Mouse (Mus musculus) embryonic facial prominence, embryonic 13.5 days (tissue): ENCODE measurements around the gene Adipor2. TPM values are rescaled to one million over a fixed set of nuclear protein-coding genes. Genes with fewer than 3 reads are reported as not detected.
A peak's percentile ranks its signal among the peaks of the same experiment; 100 is the strongest.
"Not testable (repeated sequence)": the region's sequence is repeated elsewhere in the genome, so short reads cannot be mapped to it uniquely, and the experiment has no call there.

Source experiments
- ATAC-seq: fragments of 200-750 bp; cut with Nextera tagmentation; 2 replicates; pipeline ENCODE4 v1.8.0; 2017; ENCODE audit warnings: low read depth; ENCODE audit not compliant: insufficient number of reproducible peaks, insufficient read depth, low FRiP score, low TSS enrichment
- H3K27ac ChIP-seq: fragments of 300-500 bp; sonication (generic); 2 replicates; pipeline ENCODE4 v1.5.1; 2015; ENCODE audit warnings: moderate library complexity, mild to moderate bottlenecking, inconsistent platforms
- H3K27me3 ChIP-seq: fragments of 300-500 bp; sonication (generic); 2 replicates; pipeline ENCODE4 v1.6.1; 2015; ENCODE audit warnings: mild to moderate bottlenecking, inconsistent platforms
- H3K36me3 ChIP-seq: fragments of 300-500 bp; sonication (generic); 2 replicates; pipeline ENCODE4 v1.6.1; 2015; ENCODE audit warnings: mild to moderate bottlenecking, inconsistent platforms
- H3K4me1 ChIP-seq: fragments of 300-500 bp; sonication (generic); 2 replicates; pipeline ENCODE4 v1.6.1; 2015; ENCODE audit warnings: inconsistent platforms
- H3K4me2 ChIP-seq: fragments of 300-500 bp; sonication (generic); 2 replicates; pipeline ENCODE4 v1.6.1; 2015; ENCODE audit warnings: moderate library complexity, mild to moderate bottlenecking, inconsistent platforms
- H3K4me3 ChIP-seq: fragments of 300-500 bp; sonication (generic); 2 replicates; pipeline ENCODE4 v1.5.1; 2015; ENCODE audit warnings: mild to moderate bottlenecking, inconsistent platforms
- H3K9ac ChIP-seq: fragments of 300-500 bp; sonication (generic); 2 replicates; pipeline ENCODE4 v1.6.1; 2015; ENCODE audit warnings: mild to moderate bottlenecking, inconsistent platforms
- H3K9me3 ChIP-seq: fragments of 300-500 bp; sonication (generic); 2 replicates; pipeline ENCODE4 v1.6.1; 2016; ENCODE audit warnings: inconsistent platforms
- WGBS: fragments of 180-500 bp; shearing (Covaris S2); methylation state at CpG from one replicate; pipeline ENCODE4 v1.1.7; 2015; ENCODE audit warnings: mixed read lengths; 5-methylcytosine and 5-hydroxymethylcytosine counted together
- polyA plus RNA-seq: library from polyadenylated mRNA; unstranded; fragments of >200 nt; fragmentation: Nextera tagmentation; extraction: Ambion mirVana; gene quantifications from 2 replicates; pipeline ENCODE4 v1.2.1, GENCODE M21; 2015

The Adipor2 gene
- polyA plus RNA-seq, 1 experiment from 2014 or later = 32.4 TPM

DNA sequence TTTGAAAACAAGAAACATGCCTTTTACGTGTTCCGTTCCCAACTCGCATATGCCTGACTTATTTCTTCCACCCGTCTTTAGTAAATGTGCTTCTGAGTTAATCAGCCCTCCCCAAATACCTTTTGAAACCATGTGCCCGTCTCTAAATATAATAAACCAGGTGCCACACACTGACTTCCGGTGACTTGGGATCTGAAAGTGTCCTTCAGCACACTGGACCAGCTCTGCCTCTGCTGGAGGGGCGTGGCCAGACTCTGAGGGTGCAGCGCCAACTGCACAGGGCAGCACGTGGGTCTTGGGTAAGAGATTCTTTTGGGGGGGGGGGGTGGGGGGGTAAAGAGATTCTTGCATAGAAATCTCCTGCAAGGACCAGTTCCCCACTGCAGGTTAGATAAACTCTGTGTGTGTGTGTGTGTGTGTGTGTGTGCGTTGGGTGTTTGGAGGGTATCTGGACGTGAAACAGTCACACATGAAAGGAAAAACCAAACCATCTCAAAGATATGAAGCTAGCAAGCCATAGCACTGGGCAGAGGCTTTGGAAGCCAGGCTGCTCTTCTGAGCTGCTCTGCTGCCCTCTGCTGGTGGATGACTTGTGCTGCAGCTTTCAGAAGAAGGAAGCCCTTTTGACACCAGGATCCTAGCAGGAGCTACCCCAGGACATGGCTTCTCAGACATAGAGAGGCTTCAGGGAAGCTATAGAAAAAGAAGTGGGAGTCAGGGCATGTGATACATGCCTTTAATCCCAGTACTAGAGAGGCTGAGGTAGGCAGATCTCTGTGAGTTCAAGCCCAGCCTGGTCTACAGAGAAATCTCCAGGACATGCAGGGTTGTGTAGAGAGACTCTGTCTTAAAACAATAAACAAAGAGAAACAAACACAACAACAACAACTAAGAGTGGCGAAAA lies 26.5 kb upstream of the Adipor2 start:
- 39% methylated on average over 12 of the region's 12 CpGs for WGBS
- ATAC-seq = no peak
- H3K9ac ChIP-seq = no peak overlapping the region

DNA sequence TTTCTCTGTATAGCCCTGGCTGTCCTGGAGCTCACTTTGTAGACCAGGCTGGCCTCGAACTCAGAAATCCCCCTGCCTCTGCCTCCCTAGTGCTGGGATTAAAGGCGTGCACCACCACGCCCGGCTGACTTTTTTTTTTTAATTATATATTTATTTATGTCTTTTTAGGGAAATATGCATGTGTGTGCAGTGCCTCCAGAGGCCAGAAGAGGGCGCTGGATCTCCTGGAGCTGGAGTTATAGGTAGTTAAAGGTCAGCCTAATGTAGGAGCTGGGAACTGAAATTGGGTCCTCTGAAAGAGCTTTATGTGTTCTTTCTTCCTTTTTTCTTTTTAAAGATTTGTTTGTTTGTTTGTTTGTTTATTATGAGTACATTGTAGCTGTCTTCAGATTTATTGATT lies 25.2 kb upstream of the Adipor2 start:
- H3K4me3 ChIP-seq, H3K4me2 ChIP-seq, H3K4me1 ChIP-seq, H3K9me3 ChIP-seq, H3K27me3 ChIP-seq, H3K27ac ChIP-seq, H3K9ac ChIP-seq, ATAC-seq, H3K36me3 ChIP-seq: not testable (repeated sequence)
- 87% methylated on average over 5 of the region's 5 CpGs for WGBS

More for the DNA sequence above, 26.5 kb upstream of the Adipor2 start:
- H3K4me3 ChIP-seq = no peak overlapping the region
- H3K4me1 ChIP-seq = peaks cover 11% of the 10 kb centered on the region
- no peaks in the 10 kb centered on the region for H3K27me3 ChIP-seq
- no peaks in the 10 kb centered on the region for H3K9me3 ChIP-seq
- peaks cover 3% of the 10 kb centered on the region; the same call in 1 of the 2 replicates for H3K36me3 ChIP-seq
- peak overlapping the region; percentile 26; the same call in 1 of the 2 replicates for H3K4me2 ChIP-seq
- no peak overlapping the region for H3K27ac ChIP-seq

DNA sequence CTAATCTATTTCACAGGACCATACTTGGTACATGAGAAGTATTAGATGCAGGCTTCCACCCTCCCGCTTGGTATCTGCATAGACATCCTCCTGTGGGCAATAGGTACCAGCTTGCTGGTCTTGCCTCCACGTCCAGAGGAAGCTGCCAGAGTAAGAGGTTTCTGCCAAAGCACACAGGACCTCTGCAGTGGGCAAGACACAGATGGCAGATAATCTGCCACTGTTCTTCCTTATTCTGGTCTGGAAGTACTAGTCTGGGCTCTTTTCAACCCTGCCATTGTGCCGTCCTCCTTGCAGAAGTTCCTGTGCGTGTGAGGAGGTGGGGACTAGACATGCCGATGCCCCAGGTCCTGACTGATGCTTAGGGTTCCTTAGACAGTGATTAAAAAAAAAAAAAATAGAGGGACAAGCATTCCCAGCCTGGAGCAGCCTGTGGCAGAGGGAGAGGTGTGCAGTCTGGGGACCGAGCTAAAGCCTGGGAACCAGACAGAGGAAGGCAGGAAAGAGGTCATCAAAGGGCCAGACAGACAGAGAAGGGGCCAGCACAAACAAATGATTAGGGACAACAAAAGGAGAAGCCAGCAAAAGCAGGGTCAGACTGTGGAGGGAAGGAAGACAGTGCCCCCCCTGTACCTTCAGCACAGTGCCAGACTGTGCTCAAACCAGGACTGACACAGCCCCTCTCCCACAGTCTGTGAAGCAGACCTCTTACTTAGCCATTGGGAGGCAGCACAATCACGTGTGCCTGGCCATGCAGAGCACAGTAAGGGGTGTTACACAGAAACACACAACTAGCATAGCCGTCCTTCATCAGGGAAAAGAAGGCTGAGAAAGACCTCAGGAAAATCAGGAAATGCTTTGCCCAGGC lies 20.6 kb upstream of the Adipor2 start:
- Histone ChIP-seq H3K4me3 (no peak overlapping the region), H3K27ac (no peak overlapping the region), H3K4me1 (no peaks in the 10 kb centered on the region), H3K27me3 (no peaks in the 10 kb centered on the region), H3K9ac (no peak overlapping the region), H3K4me2 (no peak overlapping the region), H3K36me3 (peaks cover 9% of the 10 kb centered on the region), H3K9me3 (no peaks in the 10 kb centered on the region)
- ATAC-seq = no peak
- 59% methylated on average over 8 of the region's 8 CpGs for WGBS

DNA sequence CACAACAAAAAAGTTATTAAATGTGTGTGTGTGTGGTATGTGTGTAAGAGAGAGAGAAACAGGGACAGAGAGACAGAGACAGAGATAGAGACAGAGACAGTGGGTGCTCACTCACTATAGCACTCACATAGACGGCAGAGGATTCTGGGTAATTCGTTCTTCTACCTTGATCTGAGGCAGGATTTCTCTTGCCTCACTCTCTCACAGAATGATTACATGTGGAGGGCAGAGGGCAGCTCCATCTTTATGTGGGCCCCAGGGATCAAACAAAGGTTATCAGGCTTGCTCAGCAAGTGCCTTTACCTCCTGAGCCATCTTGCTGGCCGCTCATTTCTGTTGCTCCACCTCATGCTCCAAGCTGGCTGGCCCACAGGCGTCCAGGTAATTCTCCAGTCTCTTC lies 16.9 kb upstream of the Adipor2 start:
- H3K36me3 ChIP-seq = peaks cover 16% of the 10 kb centered on the region
- H3K27me3 ChIP-seq = no peaks in the 10 kb centered on the region
- H3K4me2 ChIP-seq = no peak overlapping the region
- no peak overlapping the region for H3K4me3 ChIP-seq
- no peak overlapping the region for H3K27ac ChIP-seq
- no peaks in the 10 kb centered on the region for H3K9me3 ChIP-seq
- no peak overlapping the region for H3K9ac ChIP-seq
- no peak for ATAC-seq
- 79% methylated on average over 4 of the region's 4 CpGs for WGBS
- no peaks in the 10 kb centered on the region for H3K4me1 ChIP-seq

DNA sequence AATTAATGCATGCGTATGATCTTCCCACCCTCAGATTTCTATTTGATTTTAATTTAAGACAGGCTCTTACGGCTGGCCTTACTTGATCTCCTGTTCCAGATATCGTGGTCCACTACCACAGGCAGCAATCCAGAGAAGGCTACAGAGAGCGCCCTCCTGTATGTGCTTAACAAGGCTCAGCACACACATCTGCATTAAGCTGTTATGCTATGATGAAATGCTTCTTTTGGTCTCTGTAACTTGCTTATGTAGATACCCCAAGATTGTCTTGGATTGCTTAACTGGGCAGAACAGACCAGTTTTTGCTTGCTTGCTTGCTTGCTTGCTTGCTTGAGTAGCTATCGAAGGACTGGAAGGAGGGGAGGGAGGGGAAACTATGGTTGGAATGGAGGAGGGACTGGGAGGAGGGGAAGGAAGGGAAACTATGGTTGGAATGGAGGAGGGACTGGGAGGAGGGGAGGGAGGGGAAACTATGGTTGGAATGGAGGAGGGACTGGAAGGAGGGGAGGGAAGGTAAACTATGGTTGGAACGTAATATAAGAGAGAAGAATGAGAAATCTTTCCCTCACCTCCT lies 14.3 kb upstream of the Adipor2 start:
- 70% methylated on average over 6 of the region's 6 CpGs for WGBS
- no peak overlapping the region for H3K27ac ChIP-seq
- H3K4me3 ChIP-seq = no peak overlapping the region
- H3K36me3 ChIP-seq = peaks cover 23% of the 10 kb centered on the region
- H3K9me3 ChIP-seq = no peaks in the 10 kb centered on the region
- ATAC-seq = no peak
- no peak overlapping the region for H3K4me2 ChIP-seq
- H3K9ac ChIP-seq = no peak overlapping the region
- H3K27me3 ChIP-seq = no peaks in the 10 kb centered on the region
- H3K4me1 ChIP-seq = no peaks in the 10 kb centered on the region

DNA sequence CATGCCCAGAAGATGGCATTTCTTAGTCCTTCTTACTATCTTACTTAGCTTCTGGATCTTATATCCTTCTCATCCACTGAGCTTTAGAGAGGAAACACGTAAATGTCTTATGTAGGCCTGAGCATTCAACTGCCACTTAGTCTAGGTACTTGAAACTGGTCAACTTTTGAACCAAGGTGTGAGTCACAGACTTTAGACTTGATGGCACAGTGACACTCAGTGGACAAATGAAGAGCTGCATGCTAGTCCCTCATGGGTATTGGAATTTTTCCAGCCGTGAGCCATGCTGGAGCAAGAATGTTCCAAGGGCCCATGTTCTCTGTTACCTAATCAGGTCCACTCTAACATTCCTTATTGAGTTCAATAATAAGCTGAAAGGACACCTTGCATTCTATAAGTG lies 13.0 kb upstream of the Adipor2 start:
- Histone ChIP-seq H3K9ac (no peak overlapping the region), H3K36me3 (peaks cover 23% of the 10 kb centered on the region), H3K9me3 (no peaks in the 10 kb centered on the region), H3K27me3 (no peaks in the 10 kb centered on the region), H3K4me1 (no peaks in the 10 kb centered on the region), H3K4me2 (no peak overlapping the region), H3K27ac (no peak overlapping the region), H3K4me3 (no peak overlapping the region)
- no peak for ATAC-seq
- WGBS = 50% methylated on average over 2 of the region's 2 CpGs

DNA sequence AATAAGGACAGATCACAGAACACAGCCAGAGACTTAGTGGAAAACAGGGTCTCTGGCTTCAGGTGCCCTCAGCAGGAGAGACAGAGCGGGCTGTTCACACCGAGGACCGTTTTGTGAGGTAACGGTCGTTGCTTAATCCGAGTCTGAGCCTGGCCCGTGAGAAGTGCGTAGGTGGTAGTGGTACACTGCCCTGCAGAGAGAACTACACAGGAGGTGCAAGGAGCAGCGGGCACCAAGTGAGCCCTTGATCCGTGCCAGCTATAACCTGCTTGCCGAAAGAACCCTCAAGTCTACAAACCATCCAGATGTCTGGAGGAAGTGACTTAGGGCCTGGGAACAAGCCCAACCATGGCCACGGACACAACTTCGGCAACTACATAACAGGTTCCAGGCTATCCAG lies 11.8 kb upstream of the Adipor2 start:
- peaks cover 3% of the 10 kb centered on the region; the same call in 1 of the 2 replicates for H3K9me3 ChIP-seq
- ATAC-seq = no peak
- no peaks in the 10 kb centered on the region for H3K4me1 ChIP-seq
- WGBS = 93% methylated on average over 13 of the region's 13 CpGs
- H3K27ac ChIP-seq = no peak overlapping the region
- H3K36me3 ChIP-seq = peaks cover 23% of the 10 kb centered on the region
- no peak overlapping the region for H3K4me2 ChIP-seq
- H3K4me3 ChIP-seq = no peak overlapping the region
- H3K27me3 ChIP-seq = no peaks in the 10 kb centered on the region
- H3K9ac ChIP-seq = no peak overlapping the region

DNA sequence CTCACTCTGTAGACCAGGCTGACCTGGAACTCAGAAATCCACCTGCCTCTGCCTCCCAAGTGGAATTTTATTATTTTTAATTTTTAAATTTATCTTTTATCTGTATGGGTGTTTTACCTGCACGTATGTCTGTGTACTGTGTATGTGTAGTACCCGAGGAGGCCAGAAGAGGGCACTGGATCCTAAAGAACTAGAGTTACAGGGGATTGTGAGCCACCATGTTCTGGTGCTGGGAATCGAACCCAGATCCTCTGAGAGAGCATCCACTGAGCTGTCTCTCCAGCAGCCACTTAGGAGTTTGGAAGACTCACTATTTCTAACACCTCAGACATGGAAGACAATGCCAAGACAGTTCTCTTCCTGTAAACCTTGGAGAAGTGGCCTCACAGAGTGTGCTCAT lies 11.1 kb upstream of the Adipor2 start:
- Histone ChIP-seq H3K4me3 (no peak overlapping the region), H3K27ac (no peak overlapping the region), H3K9ac (no peak overlapping the region), H3K9me3 (peaks cover 3% of the 10 kb centered on the region; the same call in 1 of the 2 replicates), H3K4me2 (no peak overlapping the region), H3K4me1 (no peaks in the 10 kb centered on the region), H3K36me3 (peaks cover 21% of the 10 kb centered on the region), H3K27me3 (no peaks in the 10 kb centered on the region)
- no peak for ATAC-seq
- 91% methylated on average over 3 of the region's 3 CpGs for WGBS

DNA sequence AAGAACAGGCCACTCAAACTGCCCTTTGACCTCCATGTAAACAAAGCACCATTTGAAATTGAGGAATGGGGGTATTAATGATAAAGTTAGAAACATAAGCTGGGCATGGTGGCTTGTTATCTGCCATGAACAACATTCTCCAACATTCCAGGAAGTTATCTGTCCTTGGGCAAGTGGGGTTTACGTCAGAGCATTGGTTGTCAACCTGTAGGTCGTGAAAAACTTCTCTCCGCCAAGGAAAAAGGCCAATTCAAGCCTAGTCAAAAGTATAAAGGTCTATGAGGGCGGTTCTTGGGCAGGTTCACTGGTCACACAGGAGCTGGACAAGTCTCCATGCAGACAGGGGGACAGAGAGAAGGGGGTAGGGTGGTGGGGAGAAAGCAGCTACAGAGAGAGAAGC lies 3.5 kb upstream of the Adipor2 start:
- no peaks in the 10 kb centered on the region for H3K27me3 ChIP-seq
- 81% methylated on average over 4 of the region's 4 CpGs for WGBS
- no peak for ATAC-seq

DNA sequence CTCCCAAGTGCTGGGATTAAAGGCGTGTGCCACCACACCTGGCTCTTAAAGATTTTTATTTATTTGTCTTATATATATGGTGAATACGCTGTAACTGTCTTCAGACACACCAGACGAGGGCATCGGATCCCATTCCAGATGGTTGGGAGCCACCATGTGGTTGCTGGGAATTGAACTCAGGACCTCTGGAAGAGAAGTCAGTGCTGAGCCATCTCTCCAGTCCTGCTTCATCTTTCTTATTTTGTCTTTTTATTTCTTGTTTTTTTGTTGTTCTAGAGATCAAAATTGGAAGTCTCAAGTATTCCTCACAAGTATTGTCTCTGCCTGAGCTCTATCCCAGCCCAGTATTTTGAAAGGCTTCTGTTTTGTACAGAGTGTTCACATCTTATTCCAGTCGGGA lies 2.9 kb upstream of the Adipor2 start:
- Histone ChIP-seq H3K4me1 (peaks cover 14% of the 10 kb centered on the region; the same call in 1 of the 2 replicates), H3K27ac (no peak overlapping the region), H3K36me3 (no peaks in the 10 kb centered on the region), H3K4me3 (no peak overlapping the region), H3K4me2 (no peak overlapping the region), H3K9ac (no peak overlapping the region), H3K27me3 (no peaks in the 10 kb centered on the region), H3K9me3 (peaks cover 3% of the 10 kb centered on the region; the same call in 1 of the 2 replicates)
- no peak for ATAC-seq
- WGBS = 91% methylated on average over 5 of the region's 5 CpGs

More for the DNA sequence above, 3.5 kb upstream of the Adipor2 start:
- no peak overlapping the region for H3K27ac ChIP-seq
- no peak overlapping the region for H3K9ac ChIP-seq
- H3K36me3 ChIP-seq = no peaks in the 10 kb centered on the region
- peaks cover 3% of the 10 kb centered on the region; the same call in 1 of the 2 replicates for H3K9me3 ChIP-seq
- H3K4me2 ChIP-seq = no peak overlapping the region
- no peak overlapping the region for H3K4me3 ChIP-seq
- H3K4me1 ChIP-seq = peaks cover 14% of the 10 kb centered on the region; the same call in 1 of the 2 replicates

DNA sequence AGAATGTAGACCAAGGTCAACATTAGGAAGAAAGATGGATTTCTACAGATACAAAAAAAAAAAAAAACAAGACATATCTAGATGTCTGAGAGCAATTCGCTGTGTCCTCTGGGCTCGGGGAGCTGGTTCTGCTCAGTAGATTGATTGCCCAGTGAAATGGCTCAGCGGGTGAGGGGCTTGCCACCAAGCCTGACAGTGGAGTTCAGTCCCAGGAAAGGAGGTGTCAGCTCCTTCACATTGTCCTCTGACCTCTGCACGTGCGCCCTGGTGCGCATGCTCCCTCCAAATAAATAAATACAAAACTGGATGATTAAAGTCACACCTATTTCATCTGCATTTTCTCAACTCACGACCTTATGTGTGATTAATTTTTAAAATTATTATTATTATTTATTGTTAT lies 1.9 kb upstream of the Adipor2 start:
- ATAC-seq = no peak
- Histone ChIP-seq H3K27ac (no peak overlapping the region), H3K4me1 (peaks cover 14% of the 10 kb centered on the region; the same call in 1 of the 2 replicates), H3K27me3 (no peaks in the 10 kb centered on the region), H3K4me3 (no peak overlapping the region), H3K9ac (no peak overlapping the region), H3K4me2 (no peak overlapping the region), H3K36me3 (no peaks in the 10 kb centered on the region), H3K9me3 (no peaks in the 10 kb centered on the region)
- WGBS = 42% methylated on average over 7 of the region's 7 CpGs
